Mouse (Mus musculus) NIH3T3 (cell line): ENCODE data around the gene Opn1mw.
A peak's percentile ranks its signal among the peaks of the same experiment; 100 is the strongest.
"Not testable (repeated sequence)": the region's sequence is repeated elsewhere in the genome, so short reads cannot be mapped to it uniquely, and the experiment has no call there.

Experiments
- DNase-seq: peaks from one replicate; pipeline ENCODE4 v3.0.0-alpha.2; 2012; ENCODE audit warnings: low read depth

Opn1mw gene

DNA sequence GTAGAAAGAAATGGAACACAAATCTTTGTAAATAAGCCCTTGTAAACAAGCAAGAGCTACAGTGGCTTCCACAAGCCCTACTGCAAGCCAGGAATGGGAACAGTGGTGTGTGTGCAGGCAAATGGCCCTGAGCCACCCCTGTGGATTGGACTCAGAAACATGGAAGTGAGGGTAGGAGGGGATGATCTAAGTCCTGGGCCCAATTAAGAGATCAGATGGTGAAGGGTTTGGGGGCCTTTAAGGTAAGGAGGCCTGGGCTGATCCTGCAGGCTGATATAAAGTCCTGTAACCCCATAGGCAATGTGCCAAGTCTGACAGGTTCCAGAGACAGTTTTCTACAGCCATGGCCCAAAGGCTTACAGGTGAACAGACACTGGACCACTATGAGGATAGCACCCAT lies at the start of gene Opn1mw:
TSS of gene Opn1mw (plus strand) at position 301 of the 400 bp plus-strand sequence.
- DNase-seq: no peak

DNA sequence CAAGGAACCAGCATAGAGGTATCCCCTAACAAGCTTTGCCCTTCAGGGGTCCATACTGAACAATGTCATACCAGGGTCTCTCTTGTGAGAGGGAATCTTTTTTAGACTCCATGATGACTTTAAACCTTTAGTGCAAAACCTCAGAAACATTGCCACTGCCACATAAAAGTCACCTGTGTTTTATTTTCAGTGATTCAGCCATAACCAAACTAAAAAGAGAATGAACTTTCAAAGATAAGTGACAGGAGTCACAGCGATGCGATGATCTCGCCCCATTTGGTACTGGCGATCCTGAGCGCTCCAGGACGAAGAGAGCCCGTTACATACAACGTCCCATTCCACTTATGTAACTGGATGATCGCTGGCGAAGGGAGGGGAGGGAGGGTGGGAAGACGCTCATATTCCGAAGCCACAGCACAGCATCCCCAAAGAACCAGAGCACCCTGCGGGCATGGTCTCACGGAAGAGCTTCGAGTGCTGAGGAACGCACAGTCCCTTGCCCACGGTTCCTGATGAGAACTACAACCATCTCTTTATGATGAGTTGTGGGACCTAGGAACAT lies 42.9 kb upstream of the Opn1mw start:
- DNase-seq: peak; percentile 29

DNA sequence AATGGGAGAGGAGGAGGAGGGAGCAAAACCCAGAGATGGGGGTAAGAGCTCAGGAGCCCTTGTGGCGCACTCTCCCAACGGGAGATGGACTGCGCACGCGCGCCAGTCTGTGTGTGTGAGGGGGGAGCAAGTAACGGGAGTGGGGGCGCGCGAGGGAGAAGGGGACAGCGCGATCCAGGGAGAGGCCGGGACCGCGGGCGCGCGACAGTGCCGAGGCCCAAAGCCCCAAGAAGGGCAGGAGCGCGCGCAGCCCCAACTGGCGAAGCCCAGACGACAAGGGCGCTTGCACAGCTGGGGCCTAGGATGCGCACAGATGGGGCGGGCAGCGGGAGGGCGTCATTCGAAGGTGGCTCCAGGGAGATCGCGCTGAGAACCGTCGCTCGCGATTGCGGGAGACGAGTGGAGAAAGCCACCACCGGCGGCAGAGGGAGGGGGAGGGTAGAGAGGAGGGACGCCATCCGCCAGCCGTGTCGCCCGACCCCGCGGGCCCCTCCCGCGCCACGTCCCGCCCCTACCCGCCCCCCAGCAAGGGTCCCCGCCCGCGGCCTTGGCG lies 42.2 kb upstream of the Opn1mw start:
- DNase-seq: peak; percentile 91

DNA sequence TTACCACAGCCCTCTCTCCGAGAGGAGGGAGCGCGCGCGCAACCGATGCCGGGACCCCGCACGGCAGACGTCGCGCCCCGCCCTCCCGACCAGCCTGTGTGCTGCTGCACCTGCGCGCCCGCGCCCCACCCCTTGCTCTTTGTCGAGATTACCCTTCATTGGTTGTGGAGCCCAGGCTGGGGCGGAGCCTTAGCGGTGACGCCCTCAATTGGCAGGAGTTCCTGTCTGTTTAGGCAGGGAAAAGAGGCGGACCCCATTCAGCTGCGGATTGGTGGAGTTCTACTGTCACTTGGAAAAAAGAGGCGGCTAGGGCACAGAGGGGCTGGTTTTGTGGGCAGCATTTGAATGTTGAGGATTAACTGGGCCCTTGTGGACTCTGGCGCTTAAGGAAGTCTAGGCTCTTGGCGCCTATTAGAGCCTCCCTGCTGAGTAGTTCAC lies 41.6 kb upstream of the Opn1mw start:
- peak; percentile 98 for DNase-seq

GRCm38 (mm10) chrX:74095130-74095529 lies 32.1 kb upstream of the Opn1mw start:
- no peak for DNase-seq

DNA sequence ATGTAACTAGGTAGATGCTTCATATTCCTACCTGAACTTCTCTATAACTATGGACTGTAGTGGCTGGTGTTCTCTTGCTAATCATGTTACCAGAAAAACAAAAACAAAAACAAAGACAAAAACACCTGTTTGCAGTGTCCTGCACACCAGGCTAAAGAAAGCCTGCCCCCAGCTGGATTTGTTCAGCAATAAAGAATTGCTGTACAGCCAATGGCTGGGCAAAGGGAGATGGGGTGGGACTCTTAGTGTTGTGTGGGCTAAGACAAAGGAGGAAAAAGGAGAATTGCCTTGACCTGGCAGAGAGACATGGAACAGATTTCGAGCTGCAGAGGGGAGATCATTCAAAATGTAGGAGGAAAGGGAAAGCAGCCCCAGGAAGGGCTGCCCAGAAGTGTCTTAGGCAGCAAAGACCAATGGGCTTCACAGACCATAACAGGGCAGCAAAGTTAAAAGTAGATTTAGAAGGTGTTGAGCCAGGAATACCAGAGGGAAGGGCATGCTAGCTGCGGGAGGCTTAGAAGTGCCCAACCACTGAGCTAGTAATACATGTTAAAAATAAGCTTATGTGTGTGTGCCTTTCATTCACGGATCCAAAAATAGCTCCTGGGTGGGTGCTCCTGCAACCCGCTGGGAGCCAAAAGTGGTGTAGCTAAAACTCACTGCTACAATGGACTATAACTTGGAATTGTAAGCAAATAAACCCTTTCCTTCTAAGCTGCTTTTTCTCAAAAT lies 23.6 kb upstream of the Opn1mw start:
- DNase-seq: peak; percentile 5

- DNase-seq: peak; percentile 29
These were observed 21.3 kb upstream of the Opn1mw start for GRCm38 (mm10) chrX:74105916-74106315.

- DNase-seq: no peak
These were observed 18.5 kb upstream of the Opn1mw start for GRCm38 (mm10) chrX:74108747-74109146.

DNA sequence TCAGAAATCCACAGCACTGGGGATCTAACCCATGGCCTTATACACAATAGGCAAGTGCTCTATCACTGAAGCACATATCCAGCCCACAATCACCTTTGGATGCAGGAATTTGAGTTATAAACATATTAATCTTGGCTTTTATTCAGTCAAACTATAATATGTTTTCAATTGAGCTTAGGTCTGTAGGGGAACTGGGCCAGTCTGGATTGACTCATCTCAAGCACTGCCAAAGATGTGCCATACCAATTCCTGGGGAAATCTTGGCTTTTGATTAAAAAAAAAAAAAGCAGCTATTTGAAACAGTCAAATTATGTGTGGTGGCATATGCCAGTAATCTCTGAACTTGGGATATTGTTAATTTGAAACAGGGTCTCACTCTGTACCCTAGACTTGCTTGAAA lies 13.2 kb upstream of the Opn1mw start:
- DNase-seq: peak; percentile 79

DNA sequence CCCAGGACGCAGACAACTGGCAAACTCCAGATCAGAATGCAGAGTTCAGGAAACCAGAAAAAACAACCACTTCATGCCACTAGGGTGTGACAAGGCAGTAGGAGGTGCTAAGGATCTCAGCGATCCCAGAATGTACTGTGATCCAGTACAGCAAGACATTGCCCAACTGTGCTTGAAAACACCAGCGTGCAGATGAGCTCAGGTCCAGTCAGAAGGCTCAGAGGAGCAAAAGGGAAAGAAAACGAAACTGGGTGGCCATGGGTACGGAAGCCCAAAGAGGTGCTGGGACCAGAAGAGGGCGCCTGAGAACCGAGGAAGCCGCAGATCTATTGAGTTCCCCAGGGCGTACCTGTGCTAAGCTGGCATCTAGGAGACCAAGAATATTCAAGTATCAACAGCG lies 11.8 kb upstream of the Opn1mw start:
- peak; percentile 83 for DNase-seq

GRCm38 (mm10) chrX:74124975-74125374 lies 2.3 kb upstream of the Opn1mw start:
- peak; percentile 12 for DNase-seq

GRCm38 (mm10) chrX:74135263-74135662 lies 8.0 kb downstream of the Opn1mw start, which contains the start of gene Mecp2:
Mecp2 (minus strand) TSS chrX:74135363.
- not testable (repeated sequence) for DNase-seq

DNA sequence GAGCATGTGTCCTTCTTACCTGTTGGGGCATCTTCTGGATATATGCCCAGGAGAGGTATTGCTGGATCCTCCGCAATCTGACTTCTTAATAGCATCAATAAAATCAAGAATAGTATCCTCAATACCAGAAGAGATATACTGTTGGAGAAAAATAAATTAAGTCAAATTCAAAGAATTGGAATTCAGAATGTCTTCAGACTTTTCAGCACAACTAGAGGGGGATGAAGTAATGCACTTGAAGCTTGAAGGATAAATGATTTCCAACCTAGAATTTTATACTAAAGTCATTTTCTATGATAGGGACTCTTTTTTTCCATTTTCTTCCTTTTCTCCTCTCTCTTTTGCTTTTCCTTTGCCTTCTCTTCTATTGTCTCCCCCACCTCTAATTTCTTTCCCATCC lies 40.5 kb downstream of the Opn1mw start, which contains the start of gene Tex28:
TSS of gene Tex28 (minus strand) at position 101 of the 400 bp plus-strand sequence.
- no peak for DNase-seq

- DNase-seq: no peak
These were observed 49.7 kb downstream of the Opn1mw start, which contains the start of gene Tktl1 for GRCm38 (mm10) chrX:74176959-74177358. Tktl1 (plus strand) TSS chrX:74177259.
